Mouse (Mus musculus) T-helper 1 cell (primary cell): ENCODE results near the gene Ate1.
"Not testable (repeated sequence)": the region's sequence is repeated elsewhere in the genome, so short reads cannot be mapped to it uniquely, and the experiment has no call there.

ENCODE experiments used
- in situ Hi-C: fragments of 300-600 bp; cut with MboI, MseI; formaldehyde crosslinking; loops from one replicate; pipeline ENCODE4 v1.15.1; 2025; ENCODE audit warnings: high pct_unique_total_duplicates

The Ate1 gene

DNA sequence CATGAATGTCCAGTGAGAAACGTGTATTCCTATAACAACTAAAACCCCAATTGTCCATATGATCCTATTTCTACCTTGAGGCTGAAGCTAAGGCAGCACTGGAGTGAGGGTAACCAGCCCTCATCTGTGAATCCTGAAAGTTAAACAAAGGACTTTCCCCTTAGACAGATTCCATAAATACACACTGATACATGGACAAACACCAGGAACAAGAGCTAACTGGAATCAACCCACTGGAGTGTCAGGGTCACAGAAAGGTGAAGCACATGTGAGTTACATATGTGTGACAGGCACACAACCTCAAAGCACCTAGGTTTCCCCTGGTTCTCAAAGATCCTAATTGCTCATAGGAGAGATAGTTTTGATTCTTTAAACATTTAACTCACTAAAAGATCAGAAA, 100.2 kb downstream of the Ate1 start:
- in situ Hi-C loops = loop anchor here (10.0 kb wide), 1 partner anchor 1845 kb away; no protein-coding TSS in a partner anchor

DNA sequence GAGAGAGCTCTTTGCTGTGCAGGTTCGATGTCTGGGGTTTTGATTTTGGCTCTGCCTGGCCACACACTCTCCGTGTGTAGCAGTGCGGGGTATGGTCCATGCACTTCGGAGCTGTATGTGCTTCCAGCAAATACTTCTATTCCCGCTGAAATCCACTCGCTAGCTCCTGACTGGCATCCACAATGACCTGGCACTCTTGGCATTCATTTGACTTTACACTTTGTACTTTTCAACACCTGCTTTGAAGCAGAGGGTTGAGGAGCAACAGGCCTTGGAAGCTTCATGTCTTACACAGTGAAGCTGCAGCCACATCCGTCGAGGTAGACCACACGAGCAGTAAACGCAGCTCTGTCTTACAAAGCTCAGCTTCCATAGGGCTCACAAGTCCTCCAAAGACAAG, 112.5 kb downstream of the Ate1 start:
- in situ Hi-C loops = no loop called here

DNA sequence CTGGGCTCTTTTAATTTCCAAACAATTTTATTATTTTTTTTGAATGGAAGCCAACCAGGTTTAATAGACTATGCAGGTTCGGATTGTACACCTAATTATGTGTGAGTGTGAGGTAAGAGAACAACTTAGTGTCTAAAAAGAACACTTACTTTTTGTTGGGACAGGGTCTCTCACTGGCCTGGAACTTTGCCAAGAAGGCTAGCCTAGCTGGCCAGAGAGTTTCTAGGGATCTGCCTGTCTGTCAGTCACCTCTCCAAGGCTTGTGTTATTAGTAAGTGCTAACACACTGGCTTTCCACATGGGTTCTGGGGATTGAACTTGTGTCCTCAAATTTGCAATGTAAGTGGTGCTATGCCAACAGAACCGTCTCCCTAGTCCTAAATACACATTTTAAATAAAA, 116.8 kb downstream of the Ate1 start:
- in situ Hi-C loops = no loop called here

DNA sequence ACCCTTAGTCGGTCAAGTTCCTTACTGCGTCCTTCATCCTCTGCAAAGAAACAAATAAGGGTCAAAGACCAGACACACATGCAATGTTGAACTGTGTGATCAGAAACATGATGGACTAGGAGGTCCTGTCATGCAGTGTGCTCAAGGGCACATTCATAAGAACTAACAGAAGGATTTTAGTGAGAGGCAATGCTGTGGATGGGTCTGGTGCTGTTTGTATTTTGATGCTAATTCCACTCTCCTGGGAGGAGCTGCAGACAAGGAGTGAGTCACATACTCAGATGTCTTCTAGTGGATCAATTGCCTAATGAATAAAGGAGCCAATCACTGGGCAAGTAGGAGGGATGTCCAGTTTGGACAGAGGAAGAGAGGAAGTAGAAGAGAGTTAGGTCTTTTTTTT, 125.5 kb downstream of the Ate1 start:
- in situ Hi-C loops = no loop called here

DNA sequence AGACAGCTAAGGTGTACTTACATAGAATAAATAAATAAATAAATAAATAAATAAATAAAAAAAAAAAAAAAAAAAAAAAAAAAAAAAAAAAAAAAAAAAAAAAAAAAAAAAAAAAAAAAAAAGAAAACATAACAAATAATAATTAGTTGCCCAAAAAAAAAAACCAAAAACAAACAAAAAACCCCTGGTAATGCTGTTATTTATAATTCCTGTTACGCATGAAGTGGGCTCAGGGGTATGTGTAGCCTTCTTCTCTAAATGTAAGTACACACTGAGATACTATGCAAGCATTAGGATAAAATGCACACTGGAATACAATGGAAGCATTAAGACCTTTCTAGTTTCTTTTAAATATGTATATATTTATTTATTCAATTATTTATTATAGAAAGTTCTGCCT, 130.1 kb downstream of the Ate1 start:
- in situ Hi-C loops = not testable (repeated sequence)

DNA sequence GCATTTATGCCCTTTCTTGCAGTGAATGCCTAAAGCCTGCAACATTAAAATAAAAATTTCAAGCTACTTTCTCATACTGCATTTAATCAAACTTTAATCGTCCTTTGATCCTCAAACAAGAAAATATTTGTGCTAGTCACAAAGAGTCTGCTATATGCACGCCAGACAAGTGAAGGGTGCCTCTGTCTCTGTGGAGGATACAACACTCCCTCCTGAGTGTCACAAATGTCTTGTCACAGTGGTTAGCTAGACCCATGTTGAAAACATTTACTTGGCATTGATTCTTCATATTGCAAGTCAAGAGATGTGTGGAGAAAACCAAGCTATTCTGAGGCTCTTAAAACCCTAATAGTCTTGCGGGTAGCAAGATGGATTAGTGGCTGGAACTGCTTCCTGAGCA, 133.9 kb downstream of the Ate1 start:
- in situ Hi-C loops = no loop called here

DNA sequence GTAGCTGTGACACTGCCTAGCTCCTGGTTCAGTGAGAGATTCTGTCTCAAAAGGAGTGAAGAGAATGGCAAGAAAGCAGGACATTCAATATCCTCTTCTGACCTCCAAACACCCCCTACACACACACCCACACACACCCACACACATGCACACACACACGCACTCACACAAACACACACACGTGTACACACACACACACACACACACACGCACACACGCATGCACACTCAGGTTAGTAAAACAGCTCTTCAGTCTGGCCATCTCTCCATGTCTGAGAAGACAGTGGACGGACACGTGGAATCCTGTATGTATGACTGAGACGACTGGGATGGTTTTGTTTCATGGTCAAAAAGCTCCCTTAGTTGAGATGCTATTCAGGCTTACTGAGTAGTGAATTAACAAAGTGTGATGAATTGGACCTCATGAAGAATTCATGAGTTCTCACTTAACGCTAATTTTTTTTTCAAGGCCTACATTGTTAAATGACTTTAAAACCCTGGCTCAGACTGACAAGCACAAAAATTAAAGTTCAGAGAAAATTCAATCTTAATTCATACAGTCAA, 134.4 kb downstream of the Ate1 start:
- in situ Hi-C loops = no loop called here

DNA sequence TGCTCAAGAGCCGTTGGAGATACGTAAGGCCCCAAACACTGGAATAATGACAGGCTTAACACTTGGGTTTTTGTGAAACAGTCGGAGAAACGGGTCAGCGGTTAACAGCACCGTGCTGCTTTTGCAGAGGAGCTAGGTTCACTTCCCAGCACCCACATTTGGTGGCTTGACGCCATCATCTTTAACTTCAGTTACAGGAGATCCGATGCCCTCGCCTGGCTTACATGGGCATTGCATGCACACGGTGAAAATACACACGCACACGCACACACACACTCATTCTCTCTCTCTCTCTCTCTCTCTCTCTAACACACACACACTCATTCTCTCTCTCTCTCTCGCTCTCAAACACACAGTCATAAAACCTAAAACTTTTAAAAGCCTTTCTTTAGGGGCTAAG, 138.0 kb downstream of the Ate1 start:
- in situ Hi-C loops = no loop called here

DNA sequence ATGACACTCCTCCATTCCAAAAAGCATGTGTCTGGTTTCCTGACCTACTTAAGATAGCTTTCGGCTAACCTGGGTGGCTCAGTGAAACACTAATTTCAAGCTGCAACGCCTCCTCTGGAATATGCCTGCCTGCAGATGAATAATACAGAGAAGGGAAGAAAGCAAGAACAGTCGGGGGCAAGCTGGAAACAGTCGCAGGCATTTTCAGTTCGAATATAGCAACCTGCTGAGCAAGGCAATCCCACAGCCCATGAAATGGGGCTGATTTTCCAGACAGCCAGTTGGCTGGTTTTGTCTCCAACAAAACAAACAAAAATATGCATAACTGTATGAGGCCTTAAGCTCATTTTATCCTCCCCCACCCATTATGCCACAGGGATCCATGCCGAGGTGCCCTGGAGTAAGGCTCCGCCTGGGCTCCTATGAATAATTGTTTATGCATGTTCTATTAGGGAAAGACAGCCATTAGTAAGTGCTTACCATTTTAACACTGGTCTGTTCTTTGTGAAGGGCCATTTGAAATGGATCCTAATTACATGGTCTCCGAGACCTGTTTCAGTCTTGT, 138.7 kb downstream of the Ate1 start:
- in situ Hi-C loops = no loop called here

DNA sequence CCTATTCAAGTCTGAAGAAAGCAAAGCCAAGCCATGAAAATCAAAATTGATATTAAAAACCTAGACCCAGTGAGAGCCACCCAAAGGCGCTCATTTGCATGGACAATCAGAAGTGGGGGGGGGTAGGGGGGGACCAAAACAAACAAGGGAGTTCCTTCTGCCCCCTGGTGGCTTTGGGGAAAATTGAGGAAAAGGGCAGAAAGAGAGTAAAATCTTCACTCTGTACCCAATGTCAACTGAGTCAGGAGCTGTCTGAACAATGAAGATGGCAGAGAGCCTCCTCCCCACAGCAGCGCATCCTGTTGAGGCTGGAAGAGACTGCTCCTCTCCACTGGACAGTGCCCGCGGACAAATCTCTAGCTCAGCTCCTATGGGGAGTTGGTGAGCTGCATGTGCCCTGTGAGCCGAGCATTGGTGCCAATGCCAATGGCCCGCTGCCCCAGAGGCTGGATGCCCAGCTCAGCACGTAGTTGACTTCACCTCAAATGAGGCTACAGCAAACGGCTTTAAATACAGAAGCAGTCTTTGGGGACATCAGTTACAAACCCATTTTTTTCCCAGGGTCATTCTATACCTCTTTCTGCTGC, 139.3 kb downstream of the Ate1 start:
- in situ Hi-C loops = no loop called here

DNA sequence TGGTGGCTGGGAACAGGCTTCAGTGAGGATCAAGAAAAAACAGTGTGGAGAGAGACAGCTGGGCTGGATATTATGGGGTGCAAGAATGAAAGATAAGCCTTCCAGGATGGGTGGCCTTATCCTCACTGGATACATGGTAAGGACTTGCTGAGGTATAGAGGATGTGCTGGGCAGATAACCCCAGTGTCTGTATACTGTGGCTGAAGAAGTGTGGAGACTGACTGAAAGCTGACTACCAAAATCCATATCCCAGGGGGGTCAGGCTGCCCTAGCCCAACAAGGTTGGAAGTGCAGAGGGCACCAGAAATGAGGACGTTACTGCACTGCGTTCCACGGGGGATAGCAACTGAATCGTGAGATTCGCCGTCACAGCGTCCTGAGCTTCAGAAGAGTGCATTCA, 139.8 kb downstream of the Ate1 start:
- in situ Hi-C loops = no loop called here

DNA sequence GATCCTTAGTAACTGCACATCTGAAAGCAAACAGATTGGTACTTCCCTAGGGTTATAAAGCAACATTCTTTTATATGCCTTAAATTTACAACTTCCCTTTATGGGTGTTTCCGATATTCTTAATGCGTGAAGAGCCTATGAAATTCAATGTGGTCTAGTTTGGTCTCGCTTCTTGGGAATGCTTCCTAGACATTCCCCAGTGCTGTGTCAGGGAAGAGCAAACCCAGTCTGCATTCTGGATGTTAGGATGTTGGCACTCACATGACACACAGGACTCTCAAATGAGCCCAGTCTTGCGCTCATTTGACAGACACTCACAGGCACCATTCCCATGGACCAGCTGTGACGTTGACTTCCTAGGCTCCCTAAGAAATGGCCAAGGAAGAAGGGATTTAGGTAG, 140.3 kb downstream of the Ate1 start:
- in situ Hi-C loops = no loop called here

DNA sequence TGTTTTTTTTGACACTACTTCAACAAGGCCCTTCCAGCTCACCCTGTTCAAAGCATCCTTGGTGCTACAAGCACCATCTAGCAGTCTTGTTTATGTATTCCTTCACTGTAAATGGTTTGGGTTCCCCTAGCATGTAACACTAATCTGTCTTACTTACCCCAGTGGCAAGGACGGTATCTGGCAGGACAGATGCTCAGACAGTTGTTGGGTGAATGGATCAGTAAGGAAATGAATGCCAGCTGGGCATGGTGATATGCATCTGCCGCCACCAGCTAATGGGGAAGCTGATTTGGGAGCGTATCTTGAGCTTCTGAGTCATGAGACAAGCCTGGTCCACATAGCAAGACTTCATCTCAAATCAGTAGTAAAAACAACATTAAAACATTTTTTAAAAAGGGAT, 141.9 kb downstream of the Ate1 start:
- in situ Hi-C loops = no loop called here

DNA sequence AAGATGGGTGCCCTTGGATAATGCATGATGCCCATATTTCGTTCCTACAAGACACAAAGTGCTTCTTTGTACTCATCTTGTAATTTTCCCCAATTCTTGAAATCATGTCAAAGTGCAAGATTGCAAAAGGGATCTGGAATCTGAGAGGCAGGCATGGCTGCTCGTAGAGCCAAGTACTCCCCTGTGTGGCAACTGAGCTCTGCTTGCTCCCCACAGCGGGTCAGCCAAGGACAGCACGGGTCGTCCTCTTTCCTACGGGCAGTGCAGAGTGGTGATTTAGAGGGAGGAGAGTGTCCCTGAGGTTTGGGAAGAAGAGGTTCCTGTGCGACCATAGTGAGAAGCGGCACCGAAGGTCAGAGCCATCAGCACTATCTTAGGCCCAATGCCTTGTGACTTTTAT, 145.9 kb downstream of the Ate1 start:
- in situ Hi-C loops = no loop called here

DNA sequence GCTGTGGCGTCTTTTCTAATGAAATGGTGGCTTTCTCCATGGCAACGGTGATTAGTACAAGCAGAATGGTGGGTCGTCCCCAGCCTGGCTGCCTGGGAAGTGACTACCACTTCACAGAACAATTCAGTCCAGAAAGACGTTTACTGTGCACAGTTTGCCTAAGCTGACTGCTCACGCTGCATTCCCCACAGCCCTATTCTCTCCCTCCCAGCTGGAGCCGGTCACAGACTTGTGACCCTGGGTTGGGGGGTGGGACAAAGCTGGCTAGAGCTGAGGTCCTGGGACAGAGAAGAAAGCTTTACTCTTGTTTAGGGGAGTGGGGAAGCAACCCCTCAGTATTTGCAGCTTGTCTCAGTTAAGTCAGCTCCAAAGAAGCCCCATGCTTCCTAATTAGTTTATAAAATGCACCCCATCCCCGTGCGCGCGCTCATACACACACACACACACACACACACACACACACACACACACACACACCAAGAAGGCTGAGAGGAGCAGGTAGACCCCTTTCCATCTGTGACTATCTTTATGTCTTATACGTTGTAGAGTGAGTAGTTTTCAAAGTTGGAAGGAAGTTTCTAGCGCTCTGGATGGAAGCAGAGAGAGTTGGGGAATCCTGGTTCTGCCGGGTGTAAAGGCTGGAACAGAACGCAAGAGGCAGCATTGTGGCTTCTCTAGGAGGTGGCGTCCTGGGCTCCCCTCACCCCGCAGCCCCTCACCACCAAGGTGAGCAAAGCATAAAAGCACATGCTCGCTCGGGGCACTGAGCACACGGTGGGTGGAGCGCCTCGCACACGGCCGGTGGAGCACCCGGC, 151.1 kb downstream of the Ate1 start:
- in situ Hi-C loops = no loop called here

DNA sequence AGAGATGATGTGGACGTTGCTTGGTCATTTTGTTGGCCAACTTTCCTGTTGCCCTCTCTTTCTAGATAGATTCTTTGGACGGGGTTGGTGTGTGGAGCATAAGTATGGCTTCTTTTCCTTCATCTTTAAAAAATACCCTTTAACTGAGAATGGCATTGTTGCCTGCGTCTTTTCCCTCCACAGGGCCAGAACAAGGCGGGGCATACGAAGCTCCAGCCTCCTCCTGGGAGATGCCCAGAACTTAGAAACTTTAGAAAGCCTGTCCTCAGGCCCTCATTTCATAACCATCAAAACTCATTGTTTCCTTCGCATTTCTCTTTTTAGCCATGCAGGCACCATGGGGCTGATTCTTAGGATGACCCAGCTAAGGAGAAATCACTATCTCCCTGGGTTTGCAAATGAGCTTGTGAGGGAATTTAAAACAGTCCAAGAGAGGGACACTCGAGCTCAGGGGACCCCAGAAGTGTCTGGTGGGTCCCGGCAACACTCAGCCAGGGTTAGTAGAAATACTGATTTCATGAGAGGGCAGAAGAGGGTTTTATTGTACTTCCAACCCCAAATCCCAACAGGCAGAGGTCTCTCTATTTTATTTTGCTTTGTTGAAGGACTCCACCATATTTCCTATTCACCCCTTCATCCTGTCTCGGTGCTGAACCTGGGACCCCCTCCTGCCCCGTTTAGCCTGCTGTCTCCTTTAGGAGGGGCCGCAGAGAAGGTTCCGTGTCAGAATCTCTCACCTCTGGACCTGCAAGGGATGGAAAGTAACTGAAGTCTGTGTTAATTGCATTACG, 151.9 kb downstream of the Ate1 start:
- in situ Hi-C loops = no loop called here

DNA sequence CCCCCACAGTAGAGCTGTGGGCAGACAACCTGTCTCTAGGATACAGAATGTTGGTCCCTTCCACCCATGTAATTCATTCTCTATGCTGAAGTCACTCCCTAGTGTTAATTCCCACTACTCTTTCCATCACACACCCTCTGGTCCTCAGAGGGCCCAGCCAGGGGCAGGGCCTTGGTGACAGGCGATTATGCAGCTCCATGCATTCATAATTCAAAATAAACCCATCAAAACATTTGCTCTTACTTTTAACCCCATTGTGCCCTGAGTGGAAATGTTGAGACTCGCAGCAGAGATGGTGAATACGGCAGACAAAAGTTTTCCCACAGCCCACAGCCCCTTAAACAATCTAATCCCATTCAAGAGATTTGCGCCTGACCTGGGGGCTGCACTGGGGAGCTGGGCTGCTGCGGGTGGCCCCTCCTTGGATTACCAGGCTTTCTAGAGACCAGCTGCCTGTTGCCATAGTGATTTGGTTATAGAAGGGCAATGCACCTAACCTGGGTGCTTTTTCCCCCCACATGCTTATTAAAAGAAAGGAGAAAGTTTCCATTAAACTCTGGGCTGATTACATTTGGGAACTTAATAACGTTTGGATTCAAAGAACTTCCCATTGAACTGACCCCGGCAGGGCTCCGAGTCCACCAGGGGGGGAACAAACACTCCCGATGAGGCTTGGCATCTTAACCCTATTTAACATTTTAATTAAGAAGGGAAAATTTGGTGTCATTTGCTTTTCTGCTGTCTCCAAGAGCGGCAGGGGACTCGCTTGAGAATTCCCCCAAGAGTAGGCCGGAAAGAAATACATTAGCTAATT, 152.7 kb downstream of the Ate1 start:
- in situ Hi-C loops = no loop called here

DNA sequence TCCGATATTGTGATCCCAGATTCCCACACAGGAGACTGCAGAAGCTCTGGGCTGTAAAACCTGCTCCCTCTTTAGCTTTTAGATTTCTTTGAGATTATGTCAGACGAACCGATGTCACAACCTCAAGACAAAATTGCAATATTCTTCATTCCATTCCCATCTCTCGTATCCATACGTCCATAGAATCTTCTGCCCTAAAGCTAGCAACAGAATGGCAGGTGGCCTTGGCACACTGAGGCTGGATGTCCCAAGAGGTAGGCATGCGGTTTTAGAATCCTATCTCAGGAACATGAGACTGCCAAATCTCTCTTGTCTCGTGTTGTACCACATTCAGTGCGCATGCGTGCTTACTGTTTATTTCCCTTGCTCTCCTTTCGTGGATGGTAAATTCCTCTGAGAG, 154.5 kb downstream of the Ate1 start:
- in situ Hi-C loops = no loop called here
